Mouse (Mus musculus) neural tube, embryonic 10.5 days (tissue): Measurements from ENCODE around the gene Wnk4.

ENCODE experiments used
- DNase-seq: peaks from one replicate; pipeline ENCODE4 v3.0.0-alpha.2; 2017; ENCODE audit warnings: low spot score; ENCODE audit errors: extremely low spot score

The Wnk4 gene

DNA sequence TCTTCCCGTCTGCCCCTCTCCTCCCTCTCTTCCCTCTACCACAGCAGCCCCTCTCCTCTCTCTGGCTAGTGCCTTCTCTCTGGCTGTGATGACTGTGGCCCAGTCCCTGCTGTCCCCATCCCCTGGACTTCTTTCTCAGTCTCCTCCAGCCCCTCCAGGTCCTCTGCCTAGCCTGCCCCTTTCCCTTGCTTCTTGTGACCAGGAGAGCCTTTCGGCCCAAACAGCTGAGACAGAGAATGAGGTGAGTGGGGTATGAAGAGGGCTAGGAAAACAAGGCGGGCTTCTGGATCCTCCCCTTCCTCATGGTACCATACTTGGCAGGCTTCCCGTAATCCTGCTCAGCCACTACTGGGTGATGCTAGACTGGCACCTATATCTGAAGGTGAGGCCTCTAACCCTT, 14.9 kb downstream of the Wnk4 start:
- DNase-seq = no peak

DNA sequence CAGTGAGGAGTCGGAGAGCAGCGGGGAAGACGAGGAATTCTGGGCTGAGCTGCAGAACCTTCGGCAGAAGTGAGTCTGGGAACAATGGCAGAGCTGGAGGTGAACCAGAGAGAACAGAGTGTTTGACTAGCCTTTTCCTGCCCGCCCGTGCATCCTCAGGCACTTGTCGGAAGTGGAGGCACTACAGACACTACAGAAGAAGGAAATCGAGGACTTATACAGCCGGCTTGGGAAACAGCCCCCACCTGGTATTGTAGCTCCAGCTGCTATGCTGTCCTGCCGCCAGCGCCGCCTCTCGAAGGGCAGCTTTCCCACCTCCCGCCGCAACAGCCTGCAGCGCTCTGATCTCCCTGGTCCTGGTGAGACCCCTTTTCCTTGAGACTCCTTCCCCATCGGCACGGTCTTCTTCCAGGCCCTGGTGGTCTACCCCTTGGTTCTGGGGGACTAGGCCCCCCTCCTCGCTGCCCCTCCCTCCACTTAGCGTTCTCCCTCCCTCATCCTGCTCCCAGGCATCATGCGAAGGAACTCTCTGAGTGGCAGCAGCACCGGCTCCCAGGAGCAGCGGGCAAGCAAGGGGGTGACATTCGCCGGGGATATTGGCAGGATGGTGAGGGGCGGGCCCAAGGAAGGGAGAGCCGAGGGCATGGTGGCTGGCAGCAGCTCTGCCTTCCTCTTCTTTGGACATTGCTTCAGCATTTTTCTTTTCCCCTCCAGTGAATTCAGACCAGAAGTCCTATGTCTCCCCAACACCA, 16.1 kb downstream of the Wnk4 start:
- no peak for DNase-seq

DNA sequence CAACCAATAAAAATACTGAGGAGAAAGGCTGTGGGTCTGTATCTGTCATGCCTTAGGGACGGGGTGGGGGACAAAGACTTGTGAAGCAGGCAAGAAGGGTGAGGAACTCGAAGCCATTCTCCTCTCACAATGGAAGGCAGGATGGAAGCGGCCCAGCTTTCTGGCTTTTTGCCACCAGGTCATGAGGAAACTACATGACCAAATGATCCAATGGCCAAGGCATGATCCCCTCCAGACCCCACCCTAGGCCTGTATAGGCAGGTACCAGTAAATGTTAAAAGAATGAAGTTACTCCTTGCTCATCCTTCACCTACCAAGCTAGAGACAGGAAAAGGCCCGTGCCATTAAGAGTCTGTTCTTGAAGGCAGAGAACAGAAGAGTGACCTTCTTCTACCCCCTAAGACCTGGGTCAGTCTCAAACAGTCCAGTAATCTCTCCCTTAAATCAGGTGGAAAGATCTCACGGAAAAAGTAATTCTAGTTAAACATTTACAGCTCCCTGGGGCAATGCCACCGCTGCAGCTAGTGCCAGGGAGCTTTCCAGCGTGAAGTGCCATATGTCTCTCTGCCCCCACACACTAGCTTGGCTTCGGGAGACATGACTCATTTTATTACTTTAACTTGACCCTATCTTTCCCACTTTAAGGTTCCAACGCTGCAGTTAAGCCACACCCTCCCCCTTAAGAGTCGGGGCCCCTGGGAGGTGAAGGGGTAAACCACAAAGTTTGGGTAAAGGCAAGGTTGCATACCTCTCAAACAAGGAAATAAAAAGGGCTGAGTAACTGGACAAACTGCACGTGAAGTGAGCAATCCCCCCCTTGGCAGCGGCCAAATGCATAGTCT, 17.2 kb downstream of the Wnk4 start:
- no peak for DNase-seq

DNA sequence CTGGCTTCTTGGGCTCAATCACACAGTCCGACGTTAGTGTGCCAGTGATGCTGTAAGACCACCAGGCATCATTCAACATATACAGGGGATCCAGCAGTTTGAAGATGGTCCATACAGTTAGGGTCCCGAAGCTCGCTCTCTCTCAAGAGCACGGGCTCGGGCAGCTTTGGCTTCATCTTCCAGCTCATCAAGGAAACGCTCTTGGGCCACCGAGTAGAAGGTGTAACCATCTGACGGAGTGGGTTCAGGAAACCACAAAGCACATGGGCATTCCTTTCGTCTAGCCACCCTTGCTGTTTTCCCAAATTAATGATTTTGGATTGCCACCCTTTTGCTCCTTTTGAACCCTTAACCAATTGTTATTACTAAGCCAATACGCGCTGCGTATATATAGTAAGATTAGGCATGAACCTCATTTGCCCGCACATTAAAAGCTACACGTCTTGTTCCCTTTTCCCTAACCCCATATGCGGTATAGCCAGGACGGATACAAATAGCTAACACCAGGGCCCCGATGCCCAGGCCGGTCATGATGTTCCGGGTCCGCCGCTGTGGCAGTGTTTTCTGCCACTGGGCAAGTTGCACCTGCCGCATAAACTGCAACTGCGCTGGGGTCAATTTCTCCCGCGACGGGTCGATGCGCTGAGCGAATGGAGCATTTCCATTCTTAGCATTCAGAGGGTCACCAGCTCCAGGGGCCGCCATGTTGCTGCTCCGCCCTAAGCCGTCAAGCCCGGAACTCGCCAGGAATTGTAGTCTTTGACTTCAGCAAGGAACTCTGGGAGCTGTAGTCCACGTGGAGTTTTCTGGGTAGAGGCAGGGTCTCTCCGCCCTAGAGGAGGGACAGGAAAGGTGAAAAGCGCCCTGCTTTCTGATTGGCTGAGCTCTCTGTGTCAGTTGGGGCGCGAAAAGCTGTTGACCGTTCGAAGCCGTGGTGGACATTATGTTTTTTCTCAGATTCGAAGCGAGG, 18.1 kb downstream of the Wnk4 start, which contains the start of the genes Cntd1 and Coa3:
Gene Cntd1, plus strand, starts transcription at position 790 of the 970 bp plus-strand sequence.
Gene Coa3, minus strand, starts transcription at position 892 of the 970 bp plus-strand sequence.
- peak; percentile 79 for DNase-seq

DNA sequence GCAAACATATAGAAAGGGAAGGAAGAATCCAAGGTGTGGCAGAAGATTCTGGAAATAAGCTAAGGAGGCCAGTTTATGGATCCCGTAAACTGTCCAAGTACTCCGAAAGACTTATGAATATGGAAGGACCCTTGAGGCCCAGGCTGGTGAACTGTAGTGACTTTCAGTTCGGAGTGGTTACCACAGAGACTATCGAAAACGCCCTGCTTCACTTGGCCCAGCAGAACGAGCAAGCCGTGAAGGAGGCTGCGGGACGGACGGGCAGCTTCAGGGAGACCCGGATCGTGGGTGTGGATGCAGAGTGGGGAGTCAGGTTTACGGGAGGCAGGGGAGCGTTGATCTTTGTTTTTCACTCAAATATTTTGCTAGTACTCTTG, 18.8 kb downstream of the Wnk4 start:
- no peak for DNase-seq

DNA sequence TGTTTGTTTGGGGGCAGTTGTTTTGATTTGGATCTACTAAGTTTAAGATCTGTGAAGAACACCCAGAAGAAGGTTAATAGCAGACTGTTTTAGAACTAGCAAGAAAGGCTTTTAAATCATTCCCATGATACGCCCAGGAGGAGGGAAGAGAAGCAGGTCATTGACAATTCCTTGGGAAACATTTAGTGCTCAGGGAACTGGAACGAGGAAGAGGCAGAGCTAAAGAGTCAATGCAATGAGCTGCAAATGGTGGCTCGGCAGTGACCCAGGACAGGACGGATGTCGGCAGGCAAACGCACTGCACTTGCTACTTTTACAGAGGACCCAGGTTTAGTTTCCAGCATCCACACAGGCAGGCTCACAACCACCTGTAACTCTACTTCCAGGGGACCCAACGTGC, 20.5 kb downstream of the Wnk4 start:
- DNase-seq = no peak

DNA sequence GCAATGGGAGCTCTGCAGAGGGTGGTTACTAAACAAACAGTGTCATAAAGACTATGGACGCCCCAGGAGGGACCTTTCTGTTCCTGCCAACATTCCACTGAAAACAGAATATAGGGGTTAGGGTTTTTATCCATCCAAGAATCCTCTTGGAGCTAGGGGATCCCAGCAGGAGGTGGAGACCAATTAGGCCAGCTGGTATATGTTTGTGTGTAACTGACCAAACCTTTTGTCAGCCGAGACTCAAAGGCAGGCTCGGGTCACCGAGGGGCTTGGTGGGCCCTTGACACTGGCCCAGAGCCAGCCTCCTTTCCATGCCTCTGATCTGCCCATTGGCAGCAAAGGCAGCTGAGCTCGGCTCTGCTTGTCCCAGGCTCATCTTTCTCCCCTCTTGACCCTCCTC, 22.5 kb downstream of the Wnk4 start:
- no peak for DNase-seq

GRCm38 (mm10) chr11:101283805-101284204, 23.4 kb downstream of the Wnk4 start:
- DNase-seq = no peak

DNA sequence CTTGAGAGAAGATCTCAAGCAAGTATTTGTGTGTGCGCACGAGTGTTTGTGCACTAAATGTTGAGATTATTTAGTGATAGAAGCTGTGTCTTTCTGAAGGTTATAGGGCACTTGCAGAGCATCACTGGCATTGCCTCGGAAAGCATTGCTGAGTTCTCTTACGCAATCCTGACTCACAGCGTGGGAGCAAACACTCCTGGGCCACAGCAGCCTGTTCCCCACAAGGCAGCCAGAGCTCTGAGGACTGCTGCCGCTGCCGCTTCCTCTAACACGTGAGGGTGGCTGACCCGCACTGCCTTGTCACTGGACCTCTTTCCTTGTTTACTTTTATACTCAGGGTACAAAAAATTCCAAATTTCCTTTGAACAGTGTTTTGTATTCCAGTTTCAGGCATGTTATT, 26.9 kb downstream of the Wnk4 start:
- no peak for DNase-seq

DNA sequence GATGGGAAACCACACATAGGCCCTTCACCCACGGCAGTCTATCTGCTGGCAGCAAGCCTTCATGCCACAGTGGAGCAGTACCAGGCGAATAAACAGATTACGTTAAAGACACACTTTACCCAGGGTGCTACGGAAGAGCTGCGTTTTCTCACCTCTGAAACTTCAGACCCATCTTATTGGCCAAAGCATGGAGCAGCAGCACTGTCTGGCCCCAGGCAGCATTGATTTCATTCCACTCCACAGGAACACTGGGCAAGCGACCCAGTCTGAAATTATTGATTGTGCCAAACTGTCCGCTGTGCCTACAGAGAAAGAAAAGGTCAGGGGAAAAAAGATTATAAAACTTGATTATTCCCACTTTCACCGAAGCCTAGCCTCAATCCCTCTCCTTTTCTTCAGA, 30.9 kb downstream of the Wnk4 start:
- no peak for DNase-seq

DNA sequence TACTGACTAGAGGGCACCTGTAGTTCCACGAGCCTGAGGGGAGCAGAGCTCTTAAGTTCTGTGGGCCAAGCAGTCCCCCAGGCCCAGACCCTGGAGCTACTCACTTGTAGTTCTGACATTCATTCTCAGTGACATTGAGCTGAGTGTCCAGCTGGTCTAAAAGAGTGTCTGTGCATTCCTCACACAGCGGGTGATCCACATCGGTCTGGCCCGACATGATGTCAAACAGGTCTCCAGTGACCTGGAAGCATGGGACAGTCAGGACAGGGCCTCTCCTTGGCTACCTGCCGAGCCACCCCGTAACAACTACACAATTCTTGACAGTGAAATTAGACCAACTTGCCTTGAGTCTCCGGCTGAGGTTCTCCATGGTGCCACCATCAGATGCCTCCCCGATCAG, 34.8 kb downstream of the Wnk4 start:
- no peak for DNase-seq

GRCm38 (mm10) chr11:101300881-101301280, 40.5 kb downstream of the Wnk4 start:
- no peak for DNase-seq

DNA sequence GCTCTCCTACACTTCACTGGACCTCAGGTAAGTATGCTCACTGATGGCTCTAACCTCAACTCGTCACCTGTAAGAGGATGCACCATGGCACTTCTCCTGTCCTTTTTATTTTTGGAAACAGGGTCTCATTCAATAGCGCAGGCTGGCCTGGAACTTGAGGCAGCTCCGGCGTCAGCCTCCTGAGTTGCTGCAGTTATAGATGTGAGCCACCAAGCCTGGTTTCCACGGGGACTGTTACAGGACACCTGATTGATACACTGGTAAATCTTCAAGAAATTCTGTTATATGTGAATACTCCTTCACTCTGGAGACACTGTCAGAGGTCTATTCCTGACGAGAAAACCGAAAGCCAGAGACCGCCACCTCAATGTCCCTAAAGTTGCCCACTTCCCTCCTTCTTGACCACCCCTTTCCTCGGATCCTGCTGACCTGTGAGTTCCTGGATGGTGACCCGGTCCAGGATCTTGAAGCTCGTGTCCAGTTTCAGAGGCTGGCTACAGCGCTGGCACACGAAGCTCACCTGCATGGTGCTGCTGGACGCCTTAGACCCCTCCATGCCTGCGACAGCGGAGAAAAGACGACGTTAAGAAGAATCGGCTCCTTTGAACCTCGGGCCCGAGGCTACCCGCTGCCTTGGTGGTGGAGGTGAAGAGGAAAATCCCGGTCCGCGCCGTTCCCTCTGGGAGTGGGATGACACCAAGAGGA, 41.1 kb downstream of the Wnk4 start:
- no peak for DNase-seq

GRCm38 (mm10) chr11:101302004-101302798, 41.8 kb downstream of the Wnk4 start, which contains the start of gene Becn1:
Gene Becn1 (minus strand): TSS chr11:101302286.
- DNase-seq = peak; percentile 97

DNA sequence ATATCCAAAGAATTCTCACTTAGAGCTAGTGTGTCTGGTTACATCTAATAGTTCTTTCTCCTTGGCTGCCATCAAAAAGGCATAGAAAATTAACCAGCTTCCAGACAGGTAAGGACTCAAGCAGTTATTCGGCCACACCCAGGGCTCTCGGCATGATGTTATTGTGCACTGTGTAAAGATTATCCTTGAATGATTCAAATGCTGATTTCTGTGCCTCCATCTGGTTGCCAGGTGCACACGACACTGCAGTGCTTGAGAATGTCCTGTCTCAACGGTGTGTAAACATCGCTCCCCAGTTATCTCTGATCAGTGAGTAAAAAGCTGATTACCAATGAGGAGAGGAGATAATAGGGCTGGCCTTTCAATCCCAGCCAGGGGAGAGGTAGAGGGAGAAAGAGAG, 47.4 kb downstream of the Wnk4 start:
- DNase-seq = no peak

- no peak for DNase-seq
Measured at GRCm38 (mm10) chr11:101311083-101311482, 50.7 kb downstream of the Wnk4 start.

GRCm38 (mm10) chr11:101312150-101312549, 51.8 kb downstream of the Wnk4 start:
- no peak for DNase-seq

- DNase-seq = no peak
Measured at GRCm38 (mm10) chr11:101314567-101314966, 54.2 kb downstream of the Wnk4 start.

GRCm38 (mm10) chr11:101315082-101315650, 54.8 kb downstream of the Wnk4 start:
- DNase-seq = no peak
